Mouse (Mus musculus) hindbrain, embryonic 10.5 days (tissue): Measurements from ENCODE around the gene 4930438A08Rik. TPM values are rescaled to one million over a fixed set of nuclear protein-coding genes. Genes with fewer than 3 reads are reported as not detected.
A peak's percentile ranks its signal among the peaks of the same experiment; 100 is the strongest.
"Not testable (repeated sequence)": the region's sequence is repeated elsewhere in the genome, so short reads cannot be mapped to it uniquely, and the experiment has no call there.

ENCODE experiments used
- DNase-seq: peaks from one replicate; pipeline ENCODE4 v3.0.0-alpha.2; 2017; ENCODE audit warnings: low spot score
- H3K27ac ChIP-seq: fragments of 300-500 bp; sonication (generic); 2 replicates; pipeline ENCODE4 v1.5.1; 2016; ENCODE audit warnings: mild to moderate bottlenecking, moderate library complexity
- H3K27me3 ChIP-seq: fragments of 300-500 bp; sonication (generic); 2 replicates; pipeline ENCODE4 v1.6.1; 2016; ENCODE audit warnings: mild to moderate bottlenecking; ENCODE audit not compliant: poor library complexity, insufficient read depth, severe bottlenecking
- H3K36me3 ChIP-seq: fragments of 300-500 bp; sonication (generic); 2 replicates; pipeline ENCODE4 v1.6.1; 2016; ENCODE audit warnings: mild to moderate bottlenecking, moderate library complexity
- H3K4me1 ChIP-seq: fragments of 300-500 bp; sonication (generic); replicated peaks from 2 replicates; pipeline ENCODE4 v1.6.1; 2016; ENCODE audit warnings: mild to moderate bottlenecking
- H3K4me3 ChIP-seq: fragments of 300-500 bp; sonication (generic); 2 replicates; pipeline ENCODE4 v1.5.1; 2016; ENCODE audit warnings: mild to moderate bottlenecking, moderate library complexity
- H3K9me3 ChIP-seq: fragments of 300-500 bp; sonication (generic); 2 replicates; pipeline ENCODE4 v1.6.1; 2016; ENCODE audit warnings: mild to moderate bottlenecking, moderate library complexity
- WGBS: fragments of 180-500 bp; shearing (Covaris S2); methylation state at CpG from one replicate; pipeline ENCODE4 v1.1.7; 2016; 5-methylcytosine and 5-hydroxymethylcytosine counted together
- polyA plus RNA-seq: library from polyadenylated mRNA; unstranded; fragments of >200 nt; fragmentation: Nextera tagmentation; extraction: Ambion mirVana; gene quantifications from 2 replicates; pipeline ENCODE4 v1.2.1, GENCODE M21; 2016

The 4930438A08Rik gene
- polyA plus RNA-seq, 1 experiment from 2014 or later: 0.14 TPM

DNA sequence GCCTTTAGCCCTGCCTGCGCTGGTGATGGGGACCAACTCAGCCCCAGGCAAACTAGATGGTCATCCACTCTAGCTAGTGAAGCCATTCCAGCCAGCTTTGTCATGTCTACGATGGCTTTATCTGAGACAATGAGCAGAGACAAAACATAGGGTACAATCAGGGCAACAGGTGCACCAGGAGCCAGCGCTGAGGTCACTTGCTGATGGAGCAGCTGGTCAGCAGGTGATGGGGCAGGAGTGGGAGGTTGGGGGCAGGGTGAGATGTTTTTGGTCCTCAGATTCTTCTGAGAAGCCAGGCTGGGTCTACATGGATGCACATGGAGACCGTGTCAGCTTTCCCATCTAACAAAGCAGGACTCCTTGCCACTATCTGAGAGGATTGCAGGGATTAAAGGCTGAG, 16.2 kb downstream of the 4930438A08Rik start:
- Histone ChIP-seq H3K36me3 (no peaks in the 10 kb centered on the region), H3K9me3 (0 out of 2 replicates have a peak, but pooled peaks cover 3% of the 10 kb centered on the region), H3K4me1 (no peaks in the 10 kb centered on the region), H3K27me3 (no peaks in the 10 kb centered on the region), H3K4me3 (no peak overlapping the region), H3K27ac (no peak overlapping the region)
- no peak for DNase-seq
- 84% methylated on average over 4 of the region's 4 CpGs for WGBS

DNA sequence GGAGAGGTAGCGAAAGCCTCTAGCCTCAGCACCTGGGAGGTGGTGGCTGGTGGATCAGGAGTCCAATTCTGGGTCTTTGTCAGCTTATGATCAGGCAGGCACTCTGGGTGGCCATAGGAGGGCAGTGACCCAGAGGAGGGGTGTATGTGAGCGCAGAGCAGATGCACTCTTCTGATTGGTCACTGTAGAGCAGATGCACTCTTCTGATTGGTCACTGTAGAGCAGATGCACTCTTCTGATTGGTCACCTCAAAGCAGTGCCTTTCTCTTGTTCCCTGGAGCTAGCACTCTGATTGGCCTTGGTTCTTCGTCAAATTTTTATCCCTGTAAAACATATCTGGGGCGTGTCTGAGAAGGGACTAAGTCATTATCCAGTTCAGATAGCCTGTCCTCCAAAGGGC, 18.2 kb downstream of the 4930438A08Rik start:
- DNase-seq: no peak
- 0 out of 2 replicates have a peak, but pooled peaks cover 3% of the 10 kb centered on the region for H3K9me3 ChIP-seq
- H3K27me3 ChIP-seq: no peaks in the 10 kb centered on the region
- no peaks in the 10 kb centered on the region for H3K4me1 ChIP-seq
- 48% methylated on average over 4 of the region's 4 CpGs for WGBS
- H3K36me3 ChIP-seq: no peaks in the 10 kb centered on the region
- H3K4me3 ChIP-seq: no peak overlapping the region
- no peak overlapping the region for H3K27ac ChIP-seq

DNA sequence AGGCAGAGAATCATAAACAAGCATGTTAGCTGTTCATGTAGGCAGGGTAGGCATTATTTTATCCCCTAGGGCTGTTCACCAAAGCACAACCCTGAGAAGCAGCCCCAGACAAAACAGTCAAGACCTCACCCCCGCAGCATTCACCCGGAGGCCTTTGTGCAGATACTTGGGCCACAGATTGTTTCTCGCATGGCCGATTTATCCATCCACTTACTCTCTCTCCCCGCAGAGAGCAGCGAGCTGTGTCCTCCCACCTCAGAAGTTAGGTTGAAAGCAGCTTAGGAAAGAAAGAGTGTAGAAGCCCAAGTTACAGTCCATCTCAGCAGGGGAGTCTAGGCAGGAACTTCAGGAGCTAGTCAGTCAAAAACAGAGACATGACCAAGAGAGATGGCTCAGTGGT, 22.8 kb downstream of the 4930438A08Rik start:
- H3K36me3 ChIP-seq: no peaks in the 10 kb centered on the region
- WGBS: 52% methylated on average over 6 of the region's 6 CpGs
- peaks cover 4% of the 10 kb centered on the region; the same call in 1 of the 2 replicates for H3K4me1 ChIP-seq
- DNase-seq: no peak
- no peak overlapping the region for H3K4me3 ChIP-seq
- H3K9me3 ChIP-seq: 0 out of 2 replicates have a peak, but pooled peaks cover 3% of the 10 kb centered on the region
- H3K27me3 ChIP-seq: no peaks in the 10 kb centered on the region
- H3K27ac ChIP-seq: no peak overlapping the region

DNA sequence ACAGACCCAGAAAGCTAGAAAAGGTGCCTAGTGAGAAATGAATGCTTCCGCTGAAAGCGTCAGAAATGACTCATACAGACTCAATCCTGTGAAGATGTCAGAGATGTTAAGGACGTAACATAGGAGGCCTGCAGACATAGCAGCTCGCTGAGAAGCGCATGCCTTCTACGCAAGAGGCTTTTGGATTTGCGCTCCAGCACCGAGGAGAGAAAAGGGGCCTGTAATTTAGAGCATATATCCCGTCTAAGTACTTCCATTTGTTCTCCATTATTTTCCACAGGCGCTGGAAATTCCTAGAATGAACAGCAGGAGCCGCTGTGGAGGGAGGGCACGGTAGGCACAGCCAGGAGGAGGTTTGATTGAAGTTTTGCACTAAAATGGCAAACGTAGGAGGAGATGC, 26.5 kb downstream of the 4930438A08Rik start:
- 0 out of 2 replicates have a peak overlapping the region, but pooled peaks have one; percentile 29 for H3K27ac ChIP-seq
- H3K4me3 ChIP-seq: peak overlapping the region; percentile 55
- peak; percentile 84 for DNase-seq
- H3K4me1 ChIP-seq: peaks cover 11% of the 10 kb centered on the region
- WGBS: 15% methylated on average over 13 of the region's 13 CpGs
- H3K27me3 ChIP-seq: no peaks in the 10 kb centered on the region
- H3K9me3 ChIP-seq: no peaks in the 10 kb centered on the region
- no peaks in the 10 kb centered on the region for H3K36me3 ChIP-seq

DNA sequence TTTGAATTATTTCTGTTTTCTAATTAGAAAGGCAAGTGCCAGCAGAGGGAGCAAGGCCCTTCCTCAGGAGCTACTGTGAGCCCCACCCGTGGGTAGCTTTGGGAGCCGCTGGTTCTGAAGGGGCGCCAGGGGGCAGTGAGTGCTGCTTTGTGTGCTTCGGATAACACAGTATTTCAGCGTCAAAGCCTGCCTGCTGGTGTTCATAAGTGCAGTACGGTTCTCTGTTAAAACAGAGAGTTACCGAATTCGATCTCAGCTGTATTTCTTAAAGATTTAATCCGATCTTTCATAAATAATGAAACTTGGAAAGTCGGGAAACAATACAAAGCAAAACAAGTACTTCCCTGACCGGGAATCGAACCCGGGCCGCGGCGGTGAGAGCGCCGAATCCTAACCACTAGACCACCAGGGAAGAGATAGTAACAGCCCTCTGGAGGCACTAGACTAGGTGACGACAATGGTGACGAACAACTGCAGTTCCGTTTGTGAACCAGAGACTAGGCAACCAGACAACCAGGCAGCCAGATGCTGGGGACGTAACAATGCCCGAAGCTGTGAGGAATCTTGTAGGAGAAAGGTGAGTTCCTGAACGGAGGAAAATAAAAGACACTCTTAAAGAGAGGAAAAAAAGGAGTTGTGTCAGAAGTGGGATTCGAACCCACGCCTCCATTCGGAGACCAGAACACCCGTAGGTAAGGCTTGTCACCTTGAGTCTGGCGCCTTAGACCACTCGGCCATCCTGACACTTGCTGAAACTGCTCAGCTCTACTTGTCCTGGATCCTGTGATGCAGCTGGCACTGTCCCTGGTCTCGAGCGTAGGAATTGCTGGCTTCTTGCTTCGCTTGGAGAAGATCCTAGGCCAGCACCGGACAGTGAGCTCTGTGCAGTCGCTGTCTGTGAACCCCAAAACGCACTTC, 27.5 kb downstream of the 4930438A08Rik start:
- WGBS: under 1% methylated on average over 36 of the region's 36 CpGs
- peak; percentile 99 for DNase-seq
- peaks cover 21% of the 10 kb centered on the region for H3K4me1 ChIP-seq

DNA sequence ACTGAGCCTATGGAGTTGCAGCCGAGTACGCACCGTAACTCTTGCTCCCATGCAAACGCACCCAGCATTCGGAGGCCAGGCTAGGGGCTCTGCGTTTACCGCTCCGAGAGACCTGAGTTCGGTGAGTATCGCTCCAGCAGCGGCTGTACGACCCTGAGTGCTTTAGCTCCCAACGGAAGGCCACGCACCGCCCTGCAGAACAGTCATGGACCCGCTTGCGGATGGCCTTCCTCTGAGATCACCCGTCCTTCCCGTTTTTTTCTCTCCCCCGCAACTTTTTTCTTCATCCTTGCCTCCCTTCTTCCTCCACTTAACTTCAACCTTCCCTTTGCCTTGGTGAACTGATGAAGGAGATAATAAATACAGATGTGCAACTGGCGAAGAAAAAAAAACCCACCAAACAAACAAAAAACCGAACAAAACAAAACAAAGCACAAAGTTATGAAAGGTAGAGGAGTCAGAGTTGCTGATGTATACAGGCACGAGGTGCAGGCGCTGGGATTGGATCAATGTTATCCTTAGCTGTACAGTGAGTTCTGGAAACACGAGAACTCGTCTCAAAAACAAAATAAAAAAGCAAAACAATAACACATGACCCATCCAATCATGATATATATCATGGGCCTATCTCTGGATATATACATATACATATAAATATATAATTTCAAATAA, 28.3 kb downstream of the 4930438A08Rik start:
- no peaks in the 10 kb centered on the region for H3K36me3 ChIP-seq
- H3K4me1 ChIP-seq: peaks cover 29% of the 10 kb centered on the region
- DNase-seq: no peak
- peak overlapping the region; percentile 84 for H3K27ac ChIP-seq
- WGBS: 1% methylated on average over 26 of the region's 26 CpGs
- H3K4me3 ChIP-seq: peak overlapping the region; percentile 55
- no peaks in the 10 kb centered on the region for H3K9me3 ChIP-seq
- no peaks in the 10 kb centered on the region for H3K27me3 ChIP-seq

More for the DNA sequence above, 27.5 kb downstream of the 4930438A08Rik start:
- peak overlapping the region; percentile 84 for H3K27ac ChIP-seq
- H3K36me3 ChIP-seq: no peaks in the 10 kb centered on the region
- H3K4me3 ChIP-seq: peak overlapping the region; percentile 55
- no peaks in the 10 kb centered on the region for H3K27me3 ChIP-seq
- no peaks in the 10 kb centered on the region for H3K9me3 ChIP-seq

DNA sequence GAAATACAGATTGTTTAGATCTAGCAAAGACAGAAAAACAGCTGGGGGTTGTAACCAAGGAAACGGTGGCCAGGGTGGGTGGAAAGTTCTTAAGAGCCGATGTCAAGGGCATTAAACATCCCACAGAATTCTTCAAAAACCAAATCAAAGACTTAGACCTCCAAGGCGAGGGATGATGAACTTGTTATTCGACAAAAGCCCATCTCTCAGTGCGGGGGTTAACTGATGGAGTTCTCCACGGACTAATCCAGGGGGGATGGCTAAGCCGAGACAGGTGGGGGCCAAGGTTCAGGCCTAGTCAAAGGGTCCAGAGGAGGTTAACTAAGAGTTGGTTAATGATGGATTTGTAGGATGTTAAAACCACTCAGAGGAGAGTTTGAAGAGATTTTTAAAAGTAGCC, 29.0 kb downstream of the 4930438A08Rik start:
- Histone ChIP-seq H3K4me1 (peaks cover 33% of the 10 kb centered on the region), H3K27ac (no peak overlapping the region), H3K4me3 (peak overlapping the region; percentile 43), H3K36me3 (no peaks in the 10 kb centered on the region), H3K9me3 (no peaks in the 10 kb centered on the region), H3K27me3 (no peaks in the 10 kb centered on the region)
- 20% methylated on average over 7 of the region's 7 CpGs for WGBS
- no peak for DNase-seq

DNA sequence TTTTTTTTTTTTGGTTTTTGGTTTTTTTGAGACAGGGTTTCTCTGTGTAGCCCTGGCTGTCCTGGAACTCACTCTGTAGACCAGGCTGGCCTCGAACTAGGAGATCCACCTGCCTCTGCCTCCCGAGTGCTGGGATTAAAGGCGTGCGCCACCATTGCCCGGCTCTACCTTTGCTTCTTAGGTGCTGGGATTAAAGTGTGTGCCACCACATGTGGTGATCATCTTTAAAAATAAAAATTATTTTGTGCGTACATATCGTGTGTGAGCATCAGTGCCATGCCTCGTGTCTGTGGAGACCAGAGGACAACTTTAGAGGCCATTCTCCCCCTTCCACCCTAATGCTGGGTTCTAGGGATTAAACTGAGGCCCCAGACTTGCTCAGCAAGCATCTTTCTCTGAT, 30.7 kb downstream of the 4930438A08Rik start:
- WGBS: 94% methylated on average over 8 of the region's 8 CpGs
- H3K4me3 ChIP-seq, H3K27me3 ChIP-seq, H3K9me3 ChIP-seq, DNase-seq, H3K27ac ChIP-seq: not testable (repeated sequence)
- H3K4me1 ChIP-seq: peaks cover 33% of the 10 kb centered on the region
- H3K36me3 ChIP-seq: peaks cover 13% of the 10 kb centered on the region

DNA sequence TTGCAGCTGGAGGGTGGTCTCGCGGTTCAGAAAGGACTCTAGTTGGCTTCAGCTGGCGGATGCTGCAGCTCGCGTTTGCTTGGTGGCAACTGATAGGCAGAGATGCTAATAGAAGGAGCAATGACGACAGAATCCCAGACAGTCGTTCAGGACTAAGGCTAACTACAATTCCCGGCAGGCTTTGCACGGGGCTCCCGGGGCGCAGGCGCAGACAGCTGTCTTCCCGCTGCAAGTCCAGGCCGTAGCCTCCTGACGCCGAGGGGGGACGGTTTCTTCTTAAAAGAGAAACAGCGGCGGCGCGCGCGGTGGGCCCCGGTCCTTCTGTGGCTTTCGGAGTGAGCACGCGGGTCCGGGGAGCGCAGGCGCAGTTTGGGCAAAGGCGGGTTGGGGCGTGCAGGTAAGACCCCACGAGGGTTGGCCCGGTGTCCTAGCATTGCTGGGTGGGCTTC, 32.3 kb downstream of the 4930438A08Rik start, which contains the start of gene Zfp692:
Zfp692 (plus strand) TSS at position 210 of the 449 bp plus-strand sequence.
- peaks cover 28% of the 10 kb centered on the region for H3K36me3 ChIP-seq
- peaks cover 29% of the 10 kb centered on the region for H3K4me1 ChIP-seq
- H3K27ac ChIP-seq: peak within 1 kb of the TSS; percentile 91
- peak; percentile 96 for DNase-seq
- no peaks in the 10 kb centered on the region for H3K27me3 ChIP-seq
- under 1% methylated on average over 34 of the region's 34 CpGs for WGBS
- H3K4me3 ChIP-seq: peak within 1 kb of the TSS; percentile 68
- no peaks in the 10 kb centered on the region for H3K9me3 ChIP-seq

DNA sequence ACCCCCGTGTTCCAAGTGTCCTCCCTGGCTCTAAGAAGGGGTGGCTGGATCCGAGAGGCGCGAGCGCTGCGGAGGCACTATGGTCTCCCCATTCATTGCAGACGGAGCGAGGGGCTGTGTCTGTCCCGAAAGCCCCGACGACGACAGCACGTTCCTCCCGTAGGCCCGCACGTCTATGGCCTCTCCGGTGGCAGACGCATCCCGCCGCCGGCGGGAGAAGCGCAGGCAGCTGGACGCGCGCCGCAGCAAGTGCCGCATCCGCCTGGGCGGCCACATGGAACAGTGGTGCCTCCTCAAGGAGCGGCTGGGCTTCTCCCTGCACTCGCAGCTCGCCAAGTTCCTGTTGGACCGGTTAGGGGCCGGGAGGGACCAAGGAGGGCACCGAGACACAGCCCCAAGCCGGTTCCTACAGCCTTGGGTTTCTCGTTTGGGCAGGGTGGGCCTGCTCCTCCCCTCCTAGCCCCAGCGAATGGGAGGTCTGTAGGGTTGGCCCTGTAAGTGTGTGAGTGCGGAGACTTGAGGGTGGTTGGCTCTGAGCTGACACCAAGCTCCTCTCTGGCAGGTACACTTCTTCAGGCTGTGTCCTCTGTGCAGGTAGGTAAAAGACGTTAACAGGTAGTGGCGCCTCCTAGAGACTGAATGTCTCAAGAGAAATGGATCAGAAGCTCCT, 32.9 kb downstream of the 4930438A08Rik start:
- DNase-seq: peak; percentile 77
- H3K27ac ChIP-seq: peak overlapping the region; percentile 91
- H3K27me3 ChIP-seq: no peaks in the 10 kb centered on the region
- peak overlapping the region; percentile 68 for H3K4me3 ChIP-seq
- peaks cover 34% of the 10 kb centered on the region for H3K36me3 ChIP-seq
- H3K9me3 ChIP-seq: no peaks in the 10 kb centered on the region
- peaks cover 29% of the 10 kb centered on the region for H3K4me1 ChIP-seq
- WGBS: under 1% methylated on average over 42 of the region's 42 CpGs

DNA sequence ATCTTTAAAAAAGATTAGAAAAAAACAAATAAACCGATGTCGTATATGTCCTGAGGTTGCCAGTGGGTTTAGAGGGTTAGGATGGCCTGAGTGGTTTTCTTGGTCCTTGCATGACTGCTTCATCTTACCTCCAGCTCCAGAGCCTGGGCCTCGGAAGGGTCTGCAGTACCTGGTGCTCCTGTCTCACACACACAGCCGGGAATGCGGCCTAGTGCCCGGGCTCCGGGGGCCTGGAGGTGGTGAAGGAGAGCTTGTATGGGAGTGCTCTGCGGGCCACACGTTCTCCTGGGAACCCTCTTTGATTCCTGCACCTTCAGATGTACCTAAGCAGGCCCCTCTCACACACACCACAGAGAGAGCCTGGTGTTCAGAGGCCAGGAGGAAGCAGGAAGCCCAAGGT, 34.1 kb downstream of the 4930438A08Rik start:
- Histone ChIP-seq H3K4me1 (peaks cover 27% of the 10 kb centered on the region), H3K9me3 (no peaks in the 10 kb centered on the region), H3K27me3 (no peaks in the 10 kb centered on the region), H3K36me3 (peaks cover 43% of the 10 kb centered on the region), H3K4me3 (no peak overlapping the region), H3K27ac (no peak overlapping the region)
- WGBS: 93% methylated on average over 9 of the region's 9 CpGs
- no peak for DNase-seq

DNA sequence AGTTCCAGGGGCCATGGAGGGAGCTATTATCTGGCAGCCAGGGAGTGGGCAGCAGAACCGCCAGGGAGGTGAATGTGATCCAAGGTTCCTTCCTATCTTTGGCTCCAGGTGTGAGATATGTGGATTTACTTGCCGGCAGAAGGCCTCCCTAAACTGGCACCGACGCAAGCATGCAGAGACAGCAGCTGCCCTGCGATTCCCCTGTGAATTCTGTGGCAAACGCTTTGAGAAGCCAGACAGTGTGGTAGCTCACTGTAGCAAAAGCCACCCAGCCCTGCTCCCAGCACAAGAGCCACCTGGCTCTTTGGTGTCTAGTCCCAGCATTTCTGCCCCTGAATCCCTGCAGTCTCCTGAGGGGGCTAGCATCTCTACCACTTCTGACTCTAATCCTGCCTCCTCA, 39.5 kb downstream of the 4930438A08Rik start:
- Histone ChIP-seq H3K27ac (no peak overlapping the region), H3K27me3 (no peaks in the 10 kb centered on the region), H3K9me3 (no peaks in the 10 kb centered on the region), H3K4me1 (no peaks in the 10 kb centered on the region), H3K36me3 (peaks cover 86% of the 10 kb centered on the region), H3K4me3 (no peak overlapping the region)
- WGBS: 91% methylated on average over 6 of the region's 6 CpGs
- DNase-seq: no peak
